Mouse (Mus musculus) heart, postnatal 36 days (tissue): ENCODE data around the gene Il17rc. TPM values are rescaled to one million over a fixed set of nuclear protein-coding genes. Genes with fewer than 3 reads are reported as not detected.

Experiments used
- microRNA-seq, 2 experiments: library from miRNA; unstranded; fragments of <30 nt; microRNA quantifications; one replicate each; pipeline ENCODE4 v1.2.0; 2021; ENCODE audit warnings: borderline number of aligned reads in 2 of 2
- total RNA-seq, 2 experiments: library from RNA; stranded (reverse); gene quantifications; 2 replicates each; pipeline ENCODE4 v1.2.3; 2021

The Il17rc gene
- total RNA-seq, 2 experiments from 2014 or later, result 6.4 to 6.7 TPM

Small RNA genes within 50 kb of the gene (microRNA-seq; reads per million reads assigned to microRNA genes)
- gene Gm23365 (0 reads per million in 2 experiments), gene Gm24387 (0 reads per million in 2 experiments)

Other genes starting within 250 kb of the Il17rc start
- 10 to 100 TPM; 20.0 to 21.0 TPM for gene Mtmr14, start 233.6 kb upstream of the Il17rc start, total RNA-seq
- gene Cpne9, start 189.1 kb upstream of the Il17rc start, total RNA-seq, result under 1 TPM in 1 of 2 experiments, not detected in 1; 0.24 TPM
- gene Brpf1, start 164.3 kb upstream of the Il17rc start, total RNA-seq, result 10 to 100 TPM; 14.0 to 16.7 TPM
- 1 to 10 TPM; 4.7 to 7.4 TPM for gene Ogg1, start 144.5 kb upstream of the Il17rc start, total RNA-seq
- gene Camk1, start 127.4 kb upstream of the Il17rc start, total RNA-seq, result 10 to 100 TPM; 65.3 to 78.4 TPM
- 10 to 100 TPM; 23.6 to 24.4 TPM for gene Tada3, start 93.5 kb upstream of the Il17rc start, total RNA-seq
- gene Arpc4, start 93.3 kb upstream of the Il17rc start, total RNA-seq, result 10 to 100 TPM; 69.5 to 73.0 TPM
- 1 to 10 TPM in 1 of 2 experiments, under 1 TPM in 1; 0.67 to 1.5 TPM for gene Ttll3, start 82.2 kb upstream of the Il17rc start, total RNA-seq
- 10 to 100 TPM in 1 of 2 experiments, 1 to 10 TPM in 1; 9.9 to 11.6 TPM for gene Rpusd3, start 52.1 kb upstream of the Il17rc start, total RNA-seq
- gene Cidec, start 35.7 kb upstream of the Il17rc start, total RNA-seq, result 10 to 100 TPM in 1 of 2 experiments, 1 to 10 TPM in 1; 2.5 to 14.0 TPM
- gene Jagn1, start 28.9 kb upstream of the Il17rc start, total RNA-seq, result 10 to 100 TPM; 20.4 to 20.9 TPM
- gene Il17re, start 12.9 kb upstream of the Il17rc start, total RNA-seq, result under 1 TPM; 0.65 to 0.67 TPM
- 10 to 100 TPM; 45.9 to 57.5 TPM for gene Creld1, start 11.9 kb downstream of the Il17rc start, total RNA-seq
- gene Prrt3, start 30.5 kb downstream of the Il17rc start, total RNA-seq, result not detected
- 10 to 100 TPM; 57.9 to 61.8 TPM for gene Emc3, start 60.2 kb downstream of the Il17rc start, total RNA-seq
- gene Fancd2, start 60.3 kb downstream of the Il17rc start, total RNA-seq, result under 1 TPM; 0.11 to 0.17 TPM
- not detected for gene Fancd2os, start 129.3 kb downstream of the Il17rc start, total RNA-seq
- 10 to 100 TPM; 72.7 to 78.5 TPM for gene Brk1, start 133.3 kb downstream of the Il17rc start, total RNA-seq
- gene Vhl, start 152.5 kb downstream of the Il17rc start, total RNA-seq, result 10 to 100 TPM; 10.5 to 13.8 TPM
- gene Irak2, start 167.0 kb downstream of the Il17rc start, total RNA-seq, result 10 to 100 TPM in 1 of 2 experiments, 1 to 10 TPM in 1; 7.5 to 10.2 TPM
- gene Tatdn2, start 225.6 kb downstream of the Il17rc start, total RNA-seq, result 10 to 100 TPM; 56.1 to 62.1 TPM
- not detected for gene Ghrl, start 248.5 kb downstream of the Il17rc start, total RNA-seq